In genomic region chr2:165962824-165963223, GRCm38 (mm10) we compare ENCODE assay signal across 13 mouse cellular contexts.
"Had no signal": no experiment of that assay in that cellular context is flagged by ENCODE, and none has a peak within 500 bp of the region (broad histone marks: within the 10 kb centered on the region; RNA-seq: fewer than 3 reads in every experiment).

No protein-coding gene starts in this region.

- H3K27ac ChIP-seq: liver, embryonic 15.5 days; midbrain, embryonic 13.5 days; midbrain, embryonic 15.5 days; neural tube, embryonic 12.5 days had no signal

- H3K36me3 ChIP-seq: liver, embryonic 15.5 days; midbrain, embryonic 13.5 days; midbrain, embryonic 15.5 days; neural tube, embryonic 12.5 days had no signal

- DNase-seq: lung, adult 18-20 months; lung, embryonic 14.5 days; lung, postnatal 10 days; lung, postnatal 4 days; right cerebral cortex, postnatal 14 days; thymus, adult 18-20 months; thymus, postnatal 14 days; thymus, postnatal 36 days had no signal

- ATAC-seq: midbrain, embryonic 13.5 days; midbrain, embryonic 15.5 days had no signal

- H3K9me3 ChIP-seq: liver, embryonic 15.5 days; megakaryocyte, embryonic 14.5 days; midbrain, embryonic 13.5 days; midbrain, embryonic 15.5 days; neural tube, embryonic 12.5 days had no signal

- H3K4me3 ChIP-seq: liver, embryonic 15.5 days; megakaryocyte, embryonic 14.5 days; midbrain, embryonic 13.5 days; midbrain, embryonic 15.5 days; neural tube, embryonic 12.5 days had no signal

- H3K4me2 ChIP-seq: liver, embryonic 15.5 days; lung, embryonic 14.5 days; midbrain, embryonic 13.5 days; midbrain, embryonic 15.5 days; neural tube, embryonic 12.5 days had no signal

- H3K27me3 ChIP-seq: liver, embryonic 15.5 days; megakaryocyte, embryonic 14.5 days; midbrain, embryonic 13.5 days; midbrain, embryonic 15.5 days; neural tube, embryonic 12.5 days had no signal

- H3K9ac ChIP-seq: liver, embryonic 15.5 days; lung, embryonic 14.5 days; midbrain, embryonic 13.5 days; midbrain, embryonic 15.5 days; neural tube, embryonic 12.5 days had no signal
